Mouse (Mus musculus) layer of hippocampus, postnatal 25 days (tissue): ENCODE data around the gene 4931428L18Rik. TPM values are rescaled to one million over a fixed set of nuclear protein-coding genes. Genes with fewer than 3 reads are reported as not detected.
"Not testable (repeated sequence)": the region's sequence is repeated elsewhere in the genome, so short reads cannot be mapped to it uniquely, and the experiment has no call there.

Source experiments
- DNase-seq, 2 experiments: peaks; one replicate each; pipeline ENCODE4 v3.0.0; 2022; ENCODE audit warnings: mixed read lengths in 2 of 2, low spot score in 1 of 2; ENCODE audit errors: extremely low spot score in 1 of 2
- total RNA-seq, 2 experiments: library from RNA; stranded (reverse); gene quantifications; 2 replicates each; pipeline ENCODE4 v1.2.3; 2021

4931428L18Rik gene
- total RNA-seq, 2 experiments from 2014 or later, result not detected

GRCm38 (mm10) chr1:31064817-31065740 is 157.4 kb downstream of the 4931428L18Rik start:
- DNase-seq, result peak in 1 of 2 experiments; percentile 4

- no peak for DNase-seq
These were observed 162.7 kb downstream of the 4931428L18Rik start for GRCm38 (mm10) chr1:31059806-31060205.

- no peak for DNase-seq
These were observed 163.6 kb downstream of the 4931428L18Rik start for GRCm38 (mm10) chr1:31058861-31059351.

- DNase-seq, result no peak
These were observed 164.3 kb downstream of the 4931428L18Rik start for GRCm38 (mm10) chr1:31058196-31058595.

- DNase-seq, result no peak
These were observed 171.0 kb downstream of the 4931428L18Rik start for GRCm38 (mm10) chr1:31051370-31051921.

- DNase-seq, result no peak
These were observed 172.4 kb downstream of the 4931428L18Rik start for GRCm38 (mm10) chr1:31049954-31050652.

GRCm38 (mm10) chr1:31043208-31043607 is 179.3 kb downstream of the 4931428L18Rik start:
- no peak for DNase-seq

GRCm38 (mm10) chr1:31042793-31043192 is 179.7 kb downstream of the 4931428L18Rik start:
- DNase-seq, result no peak

GRCm38 (mm10) chr1:31033851-31034534 is 188.5 kb downstream of the 4931428L18Rik start:
- DNase-seq, result no peak

GRCm38 (mm10) chr1:31032351-31032750 is 190.1 kb downstream of the 4931428L18Rik start:
- DNase-seq, result no peak

- no peak for DNase-seq
These were observed 199.3 kb downstream of the 4931428L18Rik start for GRCm38 (mm10) chr1:31023173-31023572.

- DNase-seq, result no peak
These were observed 203.2 kb downstream of the 4931428L18Rik start for GRCm38 (mm10) chr1:31019283-31019682.

- no peak for DNase-seq
These were observed 205.1 kb downstream of the 4931428L18Rik start for GRCm38 (mm10) chr1:31017377-31017776.

GRCm38 (mm10) chr1:31016068-31016467 is 206.4 kb downstream of the 4931428L18Rik start:
- no peak for DNase-seq

- DNase-seq, result no peak
These were observed 207.2 kb downstream of the 4931428L18Rik start for GRCm38 (mm10) chr1:31015261-31015660.

GRCm38 (mm10) chr1:30977868-30978267 is 244.6 kb downstream of the 4931428L18Rik start, which contains the start of gene AC153137.1:
TSS of gene AC153137.1 (minus strand) at chr1:30977968.
- DNase-seq, result not testable (repeated sequence)

GRCm38 (mm10) chr1:30977239-30977638 is 245.2 kb downstream of the 4931428L18Rik start:
- DNase-seq, result not testable (repeated sequence)

GRCm38 (mm10) chr1:30951795-30952194 is 270.7 kb downstream of the 4931428L18Rik start:
- DNase-seq, result no peak

GRCm38 (mm10) chr1:30950456-30950835 is 272.0 kb downstream of the 4931428L18Rik start:
- no peak for DNase-seq
